Mouse (Mus musculus) embryonic fibroblast, embryonic 13.5 days (primary cell): ENCODE data around the gene Usp42.

ENCODE experiments used
- CTCF ChIP-seq: IDR thresholded peaks from 2 replicates; pipeline ENCODE4 v1.5.1; 2011; ENCODE audit warnings: mild to moderate bottlenecking, control low read depth, low read length, moderate library complexity, borderline replicate concordance; ENCODE audit not compliant: insufficient read depth
- POLR2A ChIP-seq: IDR thresholded peaks from 2 replicates; pipeline ENCODE4 v1.6.1; 2011; ENCODE audit warnings: low read depth, mild to moderate bottlenecking, control low read depth, low read length, moderate library complexity

GRCm38 (mm10) chr5:143670740-143671415, 61.2 kb downstream of the Usp42 start:
- no peak for TF ChIP-seq CTCF
- TF ChIP-seq POLR2A, result no peak
